Mouse (Mus musculus) cortical plate, adult 2 months (tissue): ENCODE measurements around the gene Olfr808.

ENCODE experiments used
- CTCF ChIP-seq: fragments of 200-500 bp; IDR thresholded peaks from 2 replicates; pipeline ENCODE4 v1.5.1; 2011; ENCODE audit warnings: mild to moderate bottlenecking, control low read depth, low read length; ENCODE audit not compliant: insufficient read depth; ENCODE audit errors: extremely low read depth
- POLR2A ChIP-seq: fragments of 200-500 bp; IDR thresholded peaks from 2 replicates; pipeline ENCODE4 v1.6.1; 2011; ENCODE audit warnings: mild to moderate bottlenecking, low read length, control low read depth; ENCODE audit not compliant: insufficient read depth; ENCODE audit errors: extremely low read depth

DNA sequence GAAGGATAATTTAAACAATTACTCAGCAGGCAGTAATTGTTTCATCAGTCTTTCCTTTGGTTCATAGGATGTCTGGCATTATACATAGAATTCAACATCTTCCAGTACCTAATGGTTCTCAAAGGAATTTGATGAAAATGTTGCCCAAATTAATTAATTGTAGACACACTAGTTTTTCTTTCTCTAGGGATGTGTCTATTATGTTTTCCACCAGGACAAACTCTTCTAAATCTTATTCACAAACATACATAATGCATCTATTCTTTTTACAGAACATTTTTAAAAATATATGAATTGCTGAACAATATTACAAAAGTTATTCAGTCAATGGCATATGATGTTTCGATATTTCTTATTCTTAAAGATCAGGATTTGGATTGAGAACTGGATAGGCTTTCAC is at the start of gene Olfr808:
- no peak for TF ChIP-seq CTCF
- no peak for TF ChIP-seq POLR2A
